Mouse (Mus musculus): ENCODE data around the gene Dmc1.

The Dmc1 gene

GRCm38 (mm10) chr15:79511553-79512320, 93.2 kb downstream of the Dmc1 start:
- no peak for DNase-seq (ENCODE audit: low spot score in 2 of 2)

All from spleen, postnatal 14 days (tissue).